Mouse (Mus musculus) brown adipose tissue, adult 24 weeks (tissue): ENCODE measurements around the gene Twf2. TPM values are rescaled to one million over a fixed set of nuclear protein-coding genes. Genes with fewer than 3 reads are reported as not detected.
"Not testable (repeated sequence)": the region's sequence is repeated elsewhere in the genome, so short reads cannot be mapped to it uniquely, and the experiment has no call there.

ENCODE experiments used
- H3K27ac ChIP-seq: fragments of 200-500 bp; replicated peaks from 2 replicates; pipeline ENCODE4 v1.5.1; 2012; ENCODE audit warnings: low read depth, mild to moderate bottlenecking, low read length
- H3K4me1 ChIP-seq: fragments of 200-500 bp; 2 replicates; pipeline ENCODE4 v1.6.1; 2012; ENCODE audit warnings: low read length, mixed read lengths; ENCODE audit not compliant: control insufficient read depth, insufficient read depth, insufficient read length
- H3K4me3 ChIP-seq: fragments of 200-500 bp; 2 replicates; pipeline ENCODE4 v1.5.1; 2012; ENCODE audit warnings: low read depth, mild to moderate bottlenecking, low read length, moderate library complexity; ENCODE audit not compliant: insufficient read depth
- polyA plus RNA-seq: library from polyadenylated mRNA; stranded (reverse); fragments of >200 nt; gene quantifications from 2 replicates; pipeline ENCODE4 v1.2.4, GENCODE M21; 2012; ENCODE audit not compliant: missing spikeins, insufficient read depth, insufficient read length

Gene Twf2
- 13.6 and 19.5 TPM in 2 replicates for polyA plus RNA-seq

GRCm38 (mm10) chr9:106202819-106203636 lies at the start of gene Twf2:
Gene Twf2 (plus strand): TSS chr9:106203108.
- peaks cover 30% of the 10 kb centered on the region for H3K4me1 ChIP-seq
- peak within 1 kb of the TSS; percentile 72 for H3K27ac ChIP-seq
- H3K4me3 ChIP-seq = peak within 1 kb of the TSS; percentile 82

GRCm38 (mm10) chr9:106154106-106154505 lies 48.8 kb upstream of the Twf2 start:
- Histone ChIP-seq H3K4me3 (no peak overlapping the region), H3K27ac (no peak overlapping the region), H3K4me1 (peaks cover 7% of the 10 kb centered on the region; the same call in 1 of the 2 replicates)

- Histone ChIP-seq H3K4me3 (no peak overlapping the region), H3K4me1 (peaks cover 9% of the 10 kb centered on the region; the same call in 1 of the 2 replicates), H3K27ac (no peak overlapping the region)
These were observed 46.5 kb upstream of the Twf2 start for GRCm38 (mm10) chr9:106156419-106156818.

- Histone ChIP-seq H3K27ac (no peak overlapping the region), H3K4me1 (peaks cover 9% of the 10 kb centered on the region; the same call in 1 of the 2 replicates), H3K4me3 (no peak overlapping the region)
These were observed 45.8 kb upstream of the Twf2 start for GRCm38 (mm10) chr9:106156921-106157622.

GRCm38 (mm10) chr9:106157623-106157925 lies 45.3 kb upstream of the Twf2 start:
- Histone ChIP-seq H3K27ac (no peak overlapping the region), H3K4me1 (peaks cover 9% of the 10 kb centered on the region; the same call in 1 of the 2 replicates), H3K4me3 (no peak overlapping the region)

- Histone ChIP-seq H3K4me1 (peaks cover 9% of the 10 kb centered on the region; the same call in 1 of the 2 replicates), H3K4me3 (no peak within 1 kb of the TSS), H3K27ac (peak within 1 kb of the TSS; percentile 82)
These were observed 44.8 kb upstream of the Twf2 start, which contains the start of gene Glyctk for GRCm38 (mm10) chr9:106158037-106158491. Gene Glyctk (minus strand): TSS chr9:106158138.

- Histone ChIP-seq H3K27ac (peak overlapping the region; percentile 82; the same call in 1 of the 2 replicates), H3K4me1 (peaks cover 9% of the 10 kb centered on the region; the same call in 1 of the 2 replicates), H3K4me3 (no peak overlapping the region)
These were observed 43.7 kb upstream of the Twf2 start for GRCm38 (mm10) chr9:106159237-106159636.

GRCm38 (mm10) chr9:106159784-106160301 lies 43.1 kb upstream of the Twf2 start:
- Histone ChIP-seq H3K4me3 (peak overlapping the region; percentile 74), H3K4me1 (peaks cover 9% of the 10 kb centered on the region; the same call in 1 of the 2 replicates), H3K27ac (peak overlapping the region; percentile 98)

GRCm38 (mm10) chr9:106160426-106160825 lies 42.5 kb upstream of the Twf2 start:
- H3K4me3 ChIP-seq = peak overlapping the region; percentile 74
- peak overlapping the region; percentile 98 for H3K27ac ChIP-seq
- H3K4me1 ChIP-seq = peaks cover 9% of the 10 kb centered on the region; the same call in 1 of the 2 replicates

- H3K27ac ChIP-seq = no peak overlapping the region
- H3K4me3 ChIP-seq = no peak overlapping the region
- no peaks in the 10 kb centered on the region for H3K4me1 ChIP-seq
These were observed 36.2 kb upstream of the Twf2 start for GRCm38 (mm10) chr9:106166709-106167108.

- Histone ChIP-seq H3K4me1 (no peaks in the 10 kb centered on the region), H3K4me3 (no peak overlapping the region), H3K27ac (no peak overlapping the region)
These were observed 35.7 kb upstream of the Twf2 start for GRCm38 (mm10) chr9:106167241-106167640.

- Histone ChIP-seq H3K4me3 (no peak overlapping the region), H3K27ac (no peak overlapping the region), H3K4me1 (no peaks in the 10 kb centered on the region)
These were observed 35.2 kb upstream of the Twf2 start for GRCm38 (mm10) chr9:106167703-106168102.

- not testable (repeated sequence) for H3K4me3 ChIP-seq, H3K27ac ChIP-seq, H3K4me1 ChIP-seq
These were observed 33.9 kb upstream of the Twf2 start for GRCm38 (mm10) chr9:106169006-106169405.

GRCm38 (mm10) chr9:106169917-106170316 lies 33.0 kb upstream of the Twf2 start:
- no peak overlapping the region for H3K27ac ChIP-seq
- peaks cover 9% of the 10 kb centered on the region for H3K4me1 ChIP-seq
- peak overlapping the region; percentile 65 for H3K4me3 ChIP-seq
